27 mouse cellular contexts compared by ENCODE assay signal in the genomic region with DNA sequence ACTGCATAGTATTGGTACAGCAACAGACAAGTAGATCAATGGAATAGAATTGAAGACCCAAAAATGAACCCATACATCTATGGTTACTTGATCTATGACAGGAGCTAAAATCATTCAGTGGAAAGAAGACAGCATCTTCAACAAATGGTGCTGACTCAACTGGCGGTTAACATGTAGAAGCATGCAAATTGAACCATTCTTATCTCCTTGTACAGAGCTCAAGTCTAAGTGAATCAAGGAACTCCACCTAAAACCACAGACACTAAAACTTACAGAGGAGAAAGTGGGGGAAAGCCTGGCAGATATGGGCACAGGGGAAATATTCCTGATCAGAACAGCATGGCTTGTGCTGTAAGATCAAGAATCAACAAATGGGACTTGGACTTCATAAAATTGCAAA.
"Had no signal": no experiment of that assay in that cellular context is flagged by ENCODE, and none has a peak within 500 bp of the region (broad histone marks: within the 10 kb centered on the region; RNA-seq: fewer than 3 reads in every experiment).

No protein-coding gene starts in this region.

- H3K9ac ChIP-seq: heart, embryonic 13.5 days; heart, embryonic 15.5 days; hindbrain, embryonic 12.5 days; hindbrain, embryonic 14.5 days; intestine, embryonic 15.5 days; limb, embryonic 13.5 days; limb, embryonic 15.5 days; liver, embryonic 13.5 days had no signal

- H3K9me3 ChIP-seq: heart, embryonic 13.5 days; heart, embryonic 15.5 days; hindbrain, embryonic 10.5 days; hindbrain, embryonic 12.5 days; intestine, embryonic 15.5 days; limb, embryonic 13.5 days; limb, embryonic 15.5 days; liver, embryonic 13.5 days had no signal

- H3K4me1 ChIP-seq: heart, embryonic 13.5 days; heart, embryonic 15.5 days; hindbrain, embryonic 10.5 days; hindbrain, embryonic 12.5 days; intestine, embryonic 15.5 days; limb, embryonic 13.5 days; limb, embryonic 15.5 days; liver, embryonic 13.5 days had no signal

- H3K4me3 ChIP-seq: gastrocnemius, adult 2 months; heart, adult 2 months; heart, embryonic 13.5 days; heart, embryonic 15.5 days; hindbrain, embryonic 10.5 days; hindbrain, embryonic 12.5 days; intestine, embryonic 15.5 days; layer of hippocampus, adult 2 months; left cerebral cortex, adult 2 months; limb, embryonic 13.5 days; limb, embryonic 15.5 days; liver, embryonic 13.5 days had no signal

- H3K36me3 ChIP-seq: heart, embryonic 13.5 days; heart, embryonic 15.5 days; hindbrain, embryonic 10.5 days; hindbrain, embryonic 12.5 days; intestine, embryonic 15.5 days; limb, embryonic 13.5 days; limb, embryonic 15.5 days; liver, embryonic 13.5 days had no signal

- ATAC-seq: hindbrain, embryonic 16.5 days; inflammation-experienced regulatory T-cells, adult 6 months; intestine, embryonic 15.5 days; intestine, postnatal 0 days had no signal

- DNase-seq: gastrocnemius, adult 2 months; gastrocnemius, postnatal 10 days; gastrocnemius, postnatal 25 days; heart, adult 2 months; heart, postnatal 14 days; heart, postnatal 36 days; kidney, adult 18-20 months; kidney, adult 8-10 months; kidney, postnatal 10 days; kidney, postnatal 25 days; kidney, postnatal 4 days; left cerebral cortex, postnatal 4 days; liver, embryonic 13.5 days had no signal

- H3K27me3 ChIP-seq: heart, embryonic 13.5 days; heart, embryonic 15.5 days; hindbrain, embryonic 12.5 days; intestine, embryonic 15.5 days; limb, embryonic 13.5 days; limb, embryonic 15.5 days; liver, embryonic 13.5 days had no signal

- H3K4me2 ChIP-seq: heart, embryonic 11.5 days; heart, embryonic 13.5 days; heart, embryonic 15.5 days; hindbrain, embryonic 12.5 days; hindbrain, embryonic 14.5 days; intestine, embryonic 15.5 days; limb, embryonic 13.5 days; limb, embryonic 15.5 days; liver, embryonic 13.5 days had no signal

- H3K27ac ChIP-seq: gastrocnemius, adult 2 months; heart, adult 2 months; heart, embryonic 13.5 days; heart, embryonic 15.5 days; hindbrain, embryonic 10.5 days; hindbrain, embryonic 12.5 days; hindbrain, embryonic 14.5 days; intestine, embryonic 15.5 days; layer of hippocampus, adult 2 months; left cerebral cortex, adult 2 months; limb, embryonic 13.5 days; limb, embryonic 15.5 days; liver, embryonic 13.5 days had no signal
